Mouse (Mus musculus) hindbrain, postnatal 0 days (tissue): ENCODE measurements around the gene Olfr733. TPM values are rescaled to one million over a fixed set of nuclear protein-coding genes. Genes with fewer than 3 reads are reported as not detected.

ENCODE experiments used
- ATAC-seq: fragments of 200-750 bp; cut with Nextera tagmentation; 2 replicates; pipeline ENCODE4 v1.8.0; 2017; ENCODE audit warnings: mild to moderate bottlenecking, moderate TSS enrichment, moderate library complexity
- DNase-seq: peaks from one replicate; pipeline ENCODE4 v3.0.0-alpha.2; 2015; ENCODE audit warnings: low spot score
- H3K27ac ChIP-seq: fragments of 300-500 bp; sonication (generic); 2 replicates; pipeline ENCODE4 v1.5.1; 2014; ENCODE audit warnings: mild to moderate bottlenecking
- H3K27me3 ChIP-seq: fragments of 300-500 bp; sonication (generic); 2 replicates; pipeline ENCODE4 v1.6.1; 2014; ENCODE audit warnings: low read length, mixed read lengths; ENCODE audit not compliant: insufficient read depth
- H3K36me3 ChIP-seq: fragments of 300-500 bp; sonication (generic); 2 replicates; pipeline ENCODE4 v1.6.1; 2014; ENCODE audit warnings: low read length, mixed read lengths; ENCODE audit not compliant: insufficient read depth
- H3K4me1 ChIP-seq: fragments of 300-500 bp; sonication (generic); 2 replicates; pipeline ENCODE4 v1.6.1; 2014; ENCODE audit warnings: antibody characterized with exemption, low read length, mixed read lengths; ENCODE audit not compliant: insufficient read depth
- H3K4me2 ChIP-seq: fragments of 300-500 bp; sonication (generic); 2 replicates; pipeline ENCODE4 v1.6.1; 2014; ENCODE audit warnings: low read depth, mild to moderate bottlenecking, low read length, moderate library complexity, mixed read lengths
- H3K4me3 ChIP-seq: fragments of 300-500 bp; sonication (generic); 2 replicates; pipeline ENCODE4 v1.5.1; 2014; ENCODE audit warnings: low read length
- H3K9ac ChIP-seq: fragments of 300-500 bp; sonication (generic); replicated peaks from 2 replicates; pipeline ENCODE4 v1.6.1; 2014; ENCODE audit warnings: mild to moderate bottlenecking, low read length, moderate library complexity, mixed read lengths
- H3K9me3 ChIP-seq: fragments of 300-500 bp; sonication (generic); 2 replicates; pipeline ENCODE4 v1.6.1; 2016; ENCODE audit warnings: low read length, mixed read lengths
- CTCF ChIP-seq: IDR thresholded peaks from 2 replicates; pipeline ENCODE4 v1.5.1; 2016; ENCODE audit warnings: antibody characterized with exemption, control low read depth, low read depth
- WGBS: fragments of 180-500 bp; shearing (Covaris S2); extraction: QIAGEN DNeasy Blood & Tissue Kit; methylation state at CpG from one replicate; pipeline ENCODE4 v1.1.7; 2014; 5-methylcytosine and 5-hydroxymethylcytosine counted together
- polyA plus RNA-seq: library from polyadenylated mRNA; unstranded; fragments of >200 nt; fragmentation: Nextera tagmentation; extraction: Ambion mirVana; gene quantifications from 2 replicates; pipeline ENCODE4 v1.2.1, GENCODE M21; 2015
- total RNA-seq: library from RNA; depleted of rRNA; stranded (reverse); fragments of >200 nt; gene quantifications from 2 replicates; pipeline ENCODE4 v1.2.3, GENCODE M21; 2014; rRNA removed

Gene Olfr733
- total RNA-seq (not detected in 2 replicates), polyA plus RNA-seq (not detected in 2 replicates)

- H3K27me3 ChIP-seq = no peaks in the 10 kb centered on the region
- no peak within 1 kb of the TSS for H3K27ac ChIP-seq
- DNase-seq = no peak
- no peak within 1 kb of the TSS for H3K4me3 ChIP-seq
- H3K9ac ChIP-seq = no peak within 1 kb of the TSS
- no peak for ATAC-seq
- no peaks in the 10 kb centered on the region for H3K4me1 ChIP-seq
- H3K9me3 ChIP-seq = no peaks in the 10 kb centered on the region
- H3K4me2 ChIP-seq = no peak within 1 kb of the TSS
- no peaks in the 10 kb centered on the region for H3K36me3 ChIP-seq
- no peak for TF ChIP-seq CTCF
Measured at GRCm38 (mm10) chr14:50301422-50301821, at the start of gene Olfr733. TSS of gene Olfr733 (minus strand) at chr14:50301522.

DNA sequence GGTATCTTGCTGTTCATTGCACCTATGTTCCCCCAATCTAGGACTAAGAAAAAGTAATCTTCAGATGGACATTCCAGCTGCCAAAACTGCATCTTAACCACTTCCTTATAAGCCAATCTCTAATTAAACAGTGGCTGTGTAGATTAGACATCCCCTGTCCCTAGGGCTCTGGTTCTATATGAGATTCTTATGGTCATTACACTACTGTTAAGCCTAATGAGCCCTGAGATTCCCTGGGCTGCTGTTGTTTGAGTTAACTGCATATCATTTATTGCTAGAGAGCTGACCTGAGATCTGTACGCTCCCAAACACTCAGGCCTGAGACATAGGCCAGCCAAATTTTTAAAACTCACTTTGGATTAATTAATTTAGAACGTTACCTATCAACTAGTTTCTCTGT is 47.5 kb upstream of the Olfr733 start, which contains the start of gene Olfr735:
Gene Olfr735, minus strand, starts transcription at position 77 of the 400 bp plus-strand sequence.
- Histone ChIP-seq H3K4me3 (no peak within 1 kb of the TSS), H3K9me3 (no peaks in the 10 kb centered on the region), H3K27me3 (no peaks in the 10 kb centered on the region), H3K9ac (no peak within 1 kb of the TSS), H3K4me1 (no peaks in the 10 kb centered on the region), H3K36me3 (no peaks in the 10 kb centered on the region), H3K4me2 (no peak within 1 kb of the TSS), H3K27ac (no peak within 1 kb of the TSS)
- ATAC-seq (no peak), DNase-seq (no peak)
- TF ChIP-seq CTCF = no peak
- WGBS = 79% methylated on average over 2 of the region's 2 CpGs

- H3K4me3 ChIP-seq = no peak within 1 kb of the TSS
- no peaks in the 10 kb centered on the region for H3K9me3 ChIP-seq
- no peaks in the 10 kb centered on the region for H3K36me3 ChIP-seq
- no peaks in the 10 kb centered on the region for H3K4me1 ChIP-seq
- 67% methylated on average over 1 of the region's 1 CpGs for WGBS
- no peaks in the 10 kb centered on the region for H3K27me3 ChIP-seq
- H3K27ac ChIP-seq = no peak within 1 kb of the TSS
- H3K4me2 ChIP-seq = no peak within 1 kb of the TSS
- DNase-seq (no peak), ATAC-seq (no peak)
- TF ChIP-seq CTCF = no peak
- no peak within 1 kb of the TSS for H3K9ac ChIP-seq
Measured at GRCm38 (mm10) chr14:50326661-50327060, 25.3 kb upstream of the Olfr733 start, which contains the start of gene Olfr734. TSS of gene Olfr734 (minus strand) at chr14:50326761.

DNA sequence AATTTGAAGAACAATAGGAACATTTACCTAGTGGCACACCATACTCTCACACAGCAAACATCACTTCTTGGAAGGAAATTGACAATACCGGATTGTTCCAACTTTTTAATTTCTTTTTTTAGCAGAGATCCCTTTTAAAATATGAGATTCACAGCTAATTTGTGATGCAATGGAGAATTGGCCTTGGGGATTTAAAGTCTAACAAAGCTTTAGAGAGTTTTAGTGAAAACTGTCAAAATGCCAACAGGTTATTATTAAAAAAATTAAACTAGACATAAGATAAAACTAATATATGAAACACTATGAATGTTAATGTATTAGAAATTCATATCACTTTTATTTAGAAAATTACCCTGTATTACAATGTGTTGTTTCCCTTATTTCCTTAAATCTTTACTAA is 17.2 kb downstream of the Olfr733 start, which contains the start of gene Olfr732:
Gene Olfr732, minus strand, starts transcription at position 101 of the 400 bp plus-strand sequence.
- H3K36me3 ChIP-seq = no peaks in the 10 kb centered on the region
- H3K27ac ChIP-seq = no peak within 1 kb of the TSS
- no peak for ATAC-seq
- no peak within 1 kb of the TSS for H3K4me2 ChIP-seq
- no peak within 1 kb of the TSS for H3K4me3 ChIP-seq
- no peak for TF ChIP-seq CTCF
- no peak within 1 kb of the TSS for H3K9ac ChIP-seq
- DNase-seq = no peak
- no peaks in the 10 kb centered on the region for H3K27me3 ChIP-seq
- 92% methylated on average over 1 of the region's 1 CpGs for WGBS
- H3K4me1 ChIP-seq = no peaks in the 10 kb centered on the region
- H3K9me3 ChIP-seq = no peaks in the 10 kb centered on the region

Other genes with a start within 250 kb of the Olfr733 start
- gene Olfr726, start 210.6 kb downstream of the Olfr733 start, total RNA-seq = not detected in 2 replicates
- not detected in 2 replicates for gene Olfr726, start 210.6 kb downstream of the Olfr733 start, polyA plus RNA-seq
- gene Olfr727, start 178.3 kb downstream of the Olfr733 start, total RNA-seq = not detected in 2 replicates
- not detected in 2 replicates for gene Olfr727, start 178.3 kb downstream of the Olfr733 start, polyA plus RNA-seq
- not detected in 2 replicates for gene Olfr728, start 158.8 kb downstream of the Olfr733 start, total RNA-seq
- gene Olfr728, start 158.8 kb downstream of the Olfr733 start, polyA plus RNA-seq = not detected in 2 replicates
- not detected in 2 replicates for gene Olfr729, start 148.6 kb downstream of the Olfr733 start, total RNA-seq
- gene Olfr729, start 148.6 kb downstream of the Olfr733 start, polyA plus RNA-seq = not detected in 2 replicates
- gene Olfr730, start 113.3 kb downstream of the Olfr733 start, total RNA-seq = not detected in 2 replicates
- not detected in 2 replicates for gene Olfr730, start 113.3 kb downstream of the Olfr733 start, polyA plus RNA-seq
- gene Olfr731, start 59.7 kb downstream of the Olfr733 start, total RNA-seq = not detected in 2 replicates
- gene Olfr731, start 59.7 kb downstream of the Olfr733 start, polyA plus RNA-seq = not detected in 2 replicates
- not detected in 2 replicates for gene Olfr732, start 17.3 kb downstream of the Olfr733 start, total RNA-seq
- not detected in 2 replicates for gene Olfr732, start 17.3 kb downstream of the Olfr733 start, polyA plus RNA-seq
- gene Olfr734, start 25.2 kb upstream of the Olfr733 start, total RNA-seq = not detected in 2 replicates
- not detected in 2 replicates for gene Olfr734, start 25.2 kb upstream of the Olfr733 start, polyA plus RNA-seq
- gene Olfr735, start 47.4 kb upstream of the Olfr733 start, total RNA-seq = not detected in 2 replicates
- not detected in 2 replicates for gene Olfr735, start 47.4 kb upstream of the Olfr733 start, polyA plus RNA-seq
- 0.04 TPM in 1 of 2 replicates, not detected in the other for gene Tlr11, start 56.4 kb upstream of the Olfr733 start, total RNA-seq
- not detected in 2 replicates for gene Tlr11, start 56.4 kb upstream of the Olfr733 start, polyA plus RNA-seq
- not detected in 2 replicates for gene Olfr736, start 79.6 kb upstream of the Olfr733 start, total RNA-seq
- gene Olfr736, start 79.6 kb upstream of the Olfr733 start, polyA plus RNA-seq = not detected in 2 replicates
- not detected in 2 replicates for gene Olfr738, start 106.0 kb upstream of the Olfr733 start, total RNA-seq
- gene Olfr738, start 106.0 kb upstream of the Olfr733 start, polyA plus RNA-seq = not detected in 2 replicates
- not detected in 2 replicates for gene Olfr739, start 117.1 kb upstream of the Olfr733 start, total RNA-seq
- gene Olfr739, start 117.1 kb upstream of the Olfr733 start, polyA plus RNA-seq = not detected in 2 replicates
- gene Olfr740, start 144.0 kb upstream of the Olfr733 start, total RNA-seq = not detected in 2 replicates
- not detected in 2 replicates for gene Olfr740, start 144.0 kb upstream of the Olfr733 start, polyA plus RNA-seq
- not detected in 2 replicates for gene Olfr741, start 171.2 kb upstream of the Olfr733 start, total RNA-seq
- not detected in 2 replicates for gene Olfr741, start 171.2 kb upstream of the Olfr733 start, polyA plus RNA-seq
- not detected in 2 replicates for gene Olfr742, start 202.1 kb upstream of the Olfr733 start, total RNA-seq
- gene Olfr742, start 202.1 kb upstream of the Olfr733 start, polyA plus RNA-seq = not detected in 2 replicates
- gene Olfr743, start 220.3 kb upstream of the Olfr733 start, total RNA-seq = not detected in 2 replicates
- gene Olfr743, start 220.3 kb upstream of the Olfr733 start, polyA plus RNA-seq = not detected in 2 replicates